Mouse (Mus musculus): ENCODE measurements around the gene Adora1. TPM values are rescaled to one million over a fixed set of nuclear protein-coding genes. Genes with fewer than 3 reads are reported as not detected.

Adora1 gene
- polyA plus RNA-seq, 1 experiment from 2014 or later: 0.25 TPM

DNA sequence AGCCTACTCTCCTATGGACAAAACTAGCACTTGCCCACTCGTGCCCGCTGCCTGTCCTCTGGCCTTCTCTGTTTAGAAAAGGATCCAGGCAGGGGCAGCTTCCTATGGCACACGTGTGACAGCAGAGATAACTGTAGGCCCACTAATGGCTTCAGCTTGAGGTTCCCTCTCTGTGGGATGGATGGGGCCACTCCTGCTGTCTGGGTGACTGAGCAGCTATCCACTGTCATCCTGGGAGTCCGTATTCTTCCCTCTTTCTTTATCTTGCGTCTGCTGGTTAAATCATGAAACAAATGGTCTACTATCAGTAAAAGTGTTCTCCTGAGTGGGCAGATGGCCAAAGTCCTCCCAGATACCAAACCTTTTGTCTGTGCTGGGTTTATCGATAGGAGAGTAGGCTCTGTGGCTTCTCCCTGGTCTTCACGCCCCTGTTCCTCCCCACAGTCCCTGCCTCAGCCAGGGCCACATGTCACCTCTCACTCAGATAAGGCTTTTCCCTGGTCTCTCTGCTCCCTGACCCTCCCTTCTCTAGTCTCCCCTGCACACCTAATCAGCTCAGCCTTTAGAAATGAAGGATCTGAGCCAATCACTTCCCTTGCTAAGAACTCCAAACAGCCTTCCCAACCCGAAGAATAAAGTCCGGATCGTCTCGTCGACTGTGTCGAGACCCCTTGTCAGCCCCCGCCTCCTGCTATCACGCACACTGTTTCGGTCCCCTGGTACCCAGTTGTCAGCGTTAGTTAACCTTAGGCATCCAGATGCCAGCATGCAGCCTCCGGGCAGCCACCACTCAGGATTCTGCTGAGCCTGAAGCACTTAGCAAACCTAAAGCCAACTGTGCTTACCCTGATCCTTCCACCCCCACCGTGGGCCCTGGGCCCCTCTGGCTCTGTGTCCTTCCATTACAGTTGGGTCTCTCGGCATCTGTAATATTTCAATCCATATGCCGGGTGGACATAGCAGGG, 82.3 kb downstream of the Adora1 start:
- Histone ChIP-seq H3K27me3 (ENCODE audit: control insufficient read depth, insufficient read depth, low read length) (no peaks in the 10 kb centered on the region), H3K4me3 (ENCODE audit: low read depth, low read length) (no peak overlapping the region), H3K36me3 (ENCODE audit: control insufficient read depth, insufficient read depth, low read length) (no peaks in the 10 kb centered on the region), H3K4me1 (replicated peaks; ENCODE audit: control insufficient read depth, insufficient read depth, low read length) (no peaks in the 10 kb centered on the region), H3K9ac (ENCODE audit: low read depth, low read length) (no peak overlapping the region), H3K27ac (ENCODE audit: low read depth, low read length) (no peak overlapping the region), H3K4me2 (replicated peaks; ENCODE audit: low read depth, low read length) (no peak overlapping the region), H3K9me3 (ENCODE audit: control insufficient read depth, low read length) (no peaks in the 10 kb centered on the region)
- no peak for DNase-seq (ENCODE audit: low spot score)
- no peak for ATAC-seq (ENCODE audit: low FRiP score)
- 78% methylated on average over 21 of the region's 21 CpGs for WGBS

DNA sequence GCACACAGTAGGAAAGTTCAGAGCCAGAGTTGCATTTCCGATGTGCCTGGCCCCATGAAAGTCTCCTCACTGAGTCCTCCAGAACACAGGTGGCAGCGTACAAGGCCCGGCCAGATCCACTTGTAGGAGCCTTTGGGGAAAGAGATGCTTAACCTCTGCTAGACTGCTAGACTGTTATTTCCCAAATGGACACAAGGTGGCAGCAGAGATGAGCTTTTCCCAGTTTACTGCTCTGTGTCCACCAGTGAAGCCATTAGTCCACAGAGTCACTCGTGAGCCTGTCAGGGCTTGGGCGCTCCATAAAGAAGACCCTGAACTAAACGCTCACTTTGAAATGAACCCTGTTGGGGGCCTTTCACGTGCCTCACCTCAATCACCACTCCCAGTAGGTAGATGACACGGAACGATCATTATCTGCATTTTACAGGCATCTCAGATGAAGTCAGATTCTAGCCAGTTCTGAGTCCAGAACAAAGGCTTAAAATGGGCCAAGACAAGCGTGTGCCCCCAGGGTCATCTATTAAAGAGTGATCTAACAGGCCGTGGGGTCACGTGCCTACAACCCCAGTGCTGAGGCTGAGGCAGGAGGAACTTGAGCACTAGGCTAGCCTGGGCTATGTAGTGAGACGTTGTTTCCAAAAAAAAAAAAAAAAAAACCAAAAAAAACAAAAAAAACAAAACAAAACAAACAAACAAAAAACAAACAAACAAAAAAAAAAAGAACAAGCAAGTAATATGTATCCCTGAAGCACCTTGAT, 83.4 kb downstream of the Adora1 start:
- Histone ChIP-seq H3K36me3 (ENCODE audit: control insufficient read depth, insufficient read depth, low read length) (no peaks in the 10 kb centered on the region), H3K27ac (ENCODE audit: low read depth, low read length) (no peak overlapping the region), H3K4me2 (replicated peaks; ENCODE audit: low read depth, low read length) (no peak overlapping the region), H3K4me1 (replicated peaks; ENCODE audit: control insufficient read depth, insufficient read depth, low read length) (no peaks in the 10 kb centered on the region), H3K4me3 (ENCODE audit: low read depth, low read length) (no peak overlapping the region), H3K9ac (ENCODE audit: low read depth, low read length) (no peak overlapping the region), H3K9me3 (ENCODE audit: control insufficient read depth, low read length) (no peaks in the 10 kb centered on the region), H3K27me3 (ENCODE audit: control insufficient read depth, insufficient read depth, low read length) (no peaks in the 10 kb centered on the region)
- 38% methylated on average over 13 of the region's 13 CpGs for WGBS
- ATAC-seq (ENCODE audit: low FRiP score): peak; percentile 69
- DNase-seq (ENCODE audit: low spot score): peak; percentile 94

DNA sequence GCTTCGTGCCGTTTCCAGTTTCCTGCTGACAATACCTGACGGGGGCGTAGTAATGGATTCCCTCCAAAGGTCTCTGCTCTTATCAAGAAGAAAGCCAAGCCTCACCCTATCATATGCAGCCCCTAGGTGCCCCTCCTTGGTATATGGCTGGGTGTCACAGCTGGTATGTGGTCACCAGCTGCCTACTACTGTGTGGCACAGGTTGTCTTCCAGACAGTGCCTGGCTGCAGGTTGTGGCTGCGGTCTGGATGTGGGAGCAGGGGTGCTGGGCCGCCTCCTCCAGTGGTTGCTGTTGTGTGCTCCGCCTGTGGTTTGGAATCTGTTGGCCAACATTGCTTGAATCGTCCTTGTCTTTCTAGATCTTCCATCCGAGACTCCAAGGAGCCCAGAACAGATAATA, 84.5 kb downstream of the Adora1 start:
- H3K27me3 ChIP-seq (ENCODE audit: control insufficient read depth, insufficient read depth, low read length): no peaks in the 10 kb centered on the region
- ATAC-seq (ENCODE audit: low FRiP score) (no peak), DNase-seq (ENCODE audit: low spot score) (no peak)
- 92% methylated on average over 9 of the region's 9 CpGs for WGBS
- H3K4me2 ChIP-seq (replicated peaks; ENCODE audit: low read depth, low read length): no peak overlapping the region
- H3K9ac ChIP-seq (ENCODE audit: low read depth, low read length): no peak overlapping the region
- H3K36me3 ChIP-seq (ENCODE audit: control insufficient read depth, insufficient read depth, low read length): no peaks in the 10 kb centered on the region
- no peak overlapping the region for H3K4me3 ChIP-seq (ENCODE audit: low read depth, low read length)
- no peaks in the 10 kb centered on the region for H3K9me3 ChIP-seq (ENCODE audit: control insufficient read depth, low read length)
- H3K4me1 ChIP-seq (replicated peaks; ENCODE audit: control insufficient read depth, insufficient read depth, low read length): no peaks in the 10 kb centered on the region
- no peak overlapping the region for H3K27ac ChIP-seq (ENCODE audit: low read depth, low read length)

DNA sequence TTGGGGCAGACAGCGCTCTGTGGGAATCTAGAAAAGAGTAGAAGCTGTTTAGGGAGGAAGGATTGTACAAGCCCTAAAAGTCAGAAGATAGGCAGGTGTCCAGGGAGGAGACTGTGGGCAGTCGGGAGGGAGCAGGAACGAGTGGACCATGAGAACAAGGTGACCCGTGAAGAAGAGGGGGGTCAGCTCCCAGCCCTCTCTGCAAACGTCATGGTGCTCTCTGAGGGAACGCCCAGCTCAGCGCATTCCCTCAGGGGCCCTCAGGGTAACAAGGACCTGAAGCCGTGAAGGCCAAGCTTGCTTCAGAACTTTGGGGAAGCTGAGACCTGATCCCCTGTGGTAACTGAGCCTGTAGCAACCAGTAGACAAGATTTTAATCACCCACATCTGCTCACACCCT, 85.2 kb downstream of the Adora1 start:
- H3K4me1 ChIP-seq (replicated peaks; ENCODE audit: control insufficient read depth, insufficient read depth, low read length): no peaks in the 10 kb centered on the region
- no peaks in the 10 kb centered on the region for H3K36me3 ChIP-seq (ENCODE audit: control insufficient read depth, insufficient read depth, low read length)
- DNase-seq (ENCODE audit: low spot score) (no peak), ATAC-seq (ENCODE audit: low FRiP score) (no peak)
- H3K9me3 ChIP-seq (ENCODE audit: control insufficient read depth, low read length): no peaks in the 10 kb centered on the region
- H3K9ac ChIP-seq (ENCODE audit: low read depth, low read length): no peak overlapping the region
- no peak overlapping the region for H3K4me2 ChIP-seq (replicated peaks; ENCODE audit: low read depth, low read length)
- WGBS: 78% methylated on average over 8 of the region's 8 CpGs
- H3K27ac ChIP-seq (ENCODE audit: low read depth, low read length): no peak overlapping the region
- H3K4me3 ChIP-seq (ENCODE audit: low read depth, low read length): no peak overlapping the region
- H3K27me3 ChIP-seq (ENCODE audit: control insufficient read depth, insufficient read depth, low read length): no peaks in the 10 kb centered on the region

Other genes with a start within 250 kb of the Adora1 start
- gene Fmod, start 198.2 kb downstream of the Adora1 start, polyA plus RNA-seq (2014; fragmentation: Nextera tagmentation; extraction: Ambion mirVana): 7.0 and 10.1 TPM in 2 replicates
- gene Btg2, start 156.3 kb downstream of the Adora1 start, polyA plus RNA-seq (2014; fragmentation: Nextera tagmentation; extraction: Ambion mirVana): 107 and 108 TPM in 2 replicates
- not detected in 2 replicates for gene Chit1, start 124.2 kb downstream of the Adora1 start, polyA plus RNA-seq (2014; fragmentation: Nextera tagmentation; extraction: Ambion mirVana)
- gene Chil1, start 53.3 kb downstream of the Adora1 start, polyA plus RNA-seq (2014; fragmentation: Nextera tagmentation; extraction: Ambion mirVana): 1.1 and 2.0 TPM in 2 replicates
- gene Mybph, start 42.0 kb downstream of the Adora1 start, polyA plus RNA-seq (2014; fragmentation: Nextera tagmentation; extraction: Ambion mirVana): 1.4 and 3.7 TPM in 2 replicates
- 5.5 and 12.2 TPM in 2 replicates for gene Myog, start 54.6 kb upstream of the Adora1 start, polyA plus RNA-seq (2014; fragmentation: Nextera tagmentation; extraction: Ambion mirVana)
- gene Ppfia4, start 97.5 kb upstream of the Adora1 start, polyA plus RNA-seq (2014; fragmentation: Nextera tagmentation; extraction: Ambion mirVana): 1.9 and 2.1 TPM in 2 replicates
- 126 and 128 TPM in 2 replicates for gene Tmem183a, start 126.5 kb upstream of the Adora1 start, polyA plus RNA-seq (2014; fragmentation: Nextera tagmentation; extraction: Ambion mirVana)
- not detected in 2 replicates for gene 4933406M09Rik, start 150.5 kb upstream of the Adora1 start, polyA plus RNA-seq (2014; fragmentation: Nextera tagmentation; extraction: Ambion mirVana)
- gene Cyb5r1, start 170.1 kb upstream of the Adora1 start, polyA plus RNA-seq (2014; fragmentation: Nextera tagmentation; extraction: Ambion mirVana): 26.1 and 26.7 TPM in 2 replicates
- 77.7 and 81.7 TPM in 2 replicates for gene Adipor1, start 179.9 kb upstream of the Adora1 start, polyA plus RNA-seq (2014; fragmentation: Nextera tagmentation; extraction: Ambion mirVana)
- 26.4 and 32.9 TPM in 2 replicates for gene Klhl12, start 220.1 kb upstream of the Adora1 start, polyA plus RNA-seq (2014; fragmentation: Nextera tagmentation; extraction: Ambion mirVana)